Mouse (Mus musculus) brown adipose tissue, adult 24 weeks (tissue): ENCODE data around the gene Gm20817. TPM values are rescaled to one million over a fixed set of nuclear protein-coding genes. Genes with fewer than 3 reads are reported as not detected.
"Not testable (repeated sequence)": the region's sequence is repeated elsewhere in the genome, so short reads cannot be mapped to it uniquely, and the experiment has no call there.

ENCODE experiments used
- H3K27ac ChIP-seq: fragments of 200-500 bp; replicated peaks from 2 replicates; pipeline ENCODE4 v1.5.1; 2012; ENCODE audit warnings: low read depth, mild to moderate bottlenecking, low read length
- H3K4me1 ChIP-seq: fragments of 200-500 bp; 2 replicates; pipeline ENCODE4 v1.6.1; 2012; ENCODE audit warnings: low read length, mixed read lengths; ENCODE audit not compliant: control insufficient read depth, insufficient read depth, insufficient read length
- H3K4me3 ChIP-seq: fragments of 200-500 bp; 2 replicates; pipeline ENCODE4 v1.5.1; 2012; ENCODE audit warnings: low read depth, mild to moderate bottlenecking, low read length, moderate library complexity; ENCODE audit not compliant: insufficient read depth
- polyA plus RNA-seq: library from polyadenylated mRNA; stranded (reverse); fragments of >200 nt; gene quantifications from 2 replicates; pipeline ENCODE4 v1.2.4, GENCODE M21; 2012; ENCODE audit not compliant: missing spikeins, insufficient read depth, insufficient read length

The Gm20817 gene
- not detected in 2 replicates for polyA plus RNA-seq

DNA sequence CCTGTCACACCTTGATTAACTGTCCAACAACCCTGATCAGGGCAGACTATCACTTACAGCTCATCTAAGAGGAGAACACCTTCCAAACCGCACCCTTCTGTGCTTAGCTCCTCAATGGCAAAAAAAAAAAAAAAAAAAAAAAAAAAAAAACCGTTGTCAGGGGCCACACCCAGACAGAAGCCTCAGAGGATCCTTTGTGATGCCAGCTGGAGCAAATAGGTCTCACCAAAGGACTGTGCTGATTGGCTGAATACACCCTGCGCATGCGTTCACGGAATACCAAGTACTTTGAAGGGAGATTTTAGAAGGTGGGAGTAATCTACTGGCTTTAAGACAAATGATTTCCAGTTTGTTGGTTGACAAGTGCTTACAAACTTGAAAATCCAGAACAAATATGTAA, at the start of gene Gm20817:
TSS of gene Gm20817 (minus strand) at position 101 of the 400 bp plus-strand sequence.
- not testable (repeated sequence) for H3K4me1 ChIP-seq, H3K4me3 ChIP-seq, H3K27ac ChIP-seq
